Mouse (Mus musculus) kidney, adult 11 months (tissue): ENCODE data around the gene Lypd6b.

ENCODE experiments used
- DNase-seq: peaks from one replicate; pipeline ENCODE4 v3.0.0; 2022

The Lypd6b gene

DNA sequence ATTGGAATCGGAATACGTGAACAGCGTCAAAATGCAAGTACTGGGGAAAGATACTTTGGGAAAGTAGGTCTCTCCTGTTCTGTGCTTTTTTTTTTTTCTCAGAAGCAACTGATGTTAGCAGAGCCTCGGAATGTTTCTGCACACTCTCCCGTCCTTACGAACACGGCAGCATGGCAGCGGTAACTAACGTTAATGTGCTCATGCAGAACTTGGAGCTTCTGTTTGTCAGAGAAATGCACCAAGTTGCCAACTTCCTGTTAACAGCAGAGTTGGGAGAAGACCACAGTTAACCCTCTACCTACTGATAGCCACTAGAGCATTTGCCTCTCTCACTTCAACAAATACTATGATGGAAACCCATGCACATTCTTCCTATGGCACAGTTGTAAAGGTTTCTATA, 93.0 kb downstream of the Lypd6b start:
- no peak for DNase-seq

DNA sequence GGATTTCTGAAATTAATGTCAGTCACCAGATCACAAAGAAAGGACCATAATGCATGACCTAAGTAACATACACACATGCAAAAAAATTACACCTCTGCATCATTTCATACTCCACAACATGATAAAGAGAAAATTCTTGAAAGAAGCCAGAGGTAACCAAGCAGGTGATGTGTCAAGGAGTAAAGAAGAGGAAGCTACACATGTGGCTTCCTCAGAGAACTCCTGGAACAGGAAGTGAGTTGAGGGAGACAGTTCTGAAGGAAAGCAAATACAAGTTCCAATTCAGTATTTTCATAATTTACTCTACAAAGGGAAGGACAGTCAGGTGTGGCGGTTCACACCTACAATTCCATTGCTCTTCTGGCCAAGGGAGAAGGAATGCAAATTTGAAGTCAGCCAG, 93.5 kb downstream of the Lypd6b start:
- DNase-seq, result no peak

- no peak for DNase-seq
These were observed 95.0 kb downstream of the Lypd6b start for GRCm38 (mm10) chr2:49882461-49882860.

- no peak for DNase-seq
These were observed 96.5 kb downstream of the Lypd6b start for GRCm38 (mm10) chr2:49883990-49884389.

- no peak for DNase-seq
These were observed 98.7 kb downstream of the Lypd6b start for GRCm38 (mm10) chr2:49886209-49886608.

DNA sequence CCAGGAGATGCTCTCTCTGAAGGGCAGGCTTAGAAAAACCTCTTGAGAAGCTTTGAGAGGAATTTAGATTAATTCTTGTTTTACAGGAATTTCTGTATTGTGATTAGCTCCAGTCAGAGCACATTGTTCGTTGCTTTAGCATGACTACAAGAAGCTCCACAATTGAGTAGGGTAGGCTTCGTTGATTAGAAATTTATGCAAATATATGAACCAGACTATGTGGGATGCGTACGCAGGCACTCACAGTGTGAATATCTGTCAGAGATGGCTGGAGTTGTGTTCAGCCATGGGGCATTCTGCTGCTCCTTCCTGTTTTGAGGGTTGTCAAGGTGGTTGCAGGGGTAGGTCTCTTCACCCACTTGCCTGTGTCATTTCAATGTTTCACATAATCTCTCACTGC, 100.9 kb downstream of the Lypd6b start:
- DNase-seq, result no peak

GRCm38 (mm10) chr2:49890727-49891126, 103.2 kb downstream of the Lypd6b start:
- DNase-seq, result no peak

GRCm38 (mm10) chr2:49909838-49910407, 122.4 kb downstream of the Lypd6b start:
- no peak for DNase-seq

DNA sequence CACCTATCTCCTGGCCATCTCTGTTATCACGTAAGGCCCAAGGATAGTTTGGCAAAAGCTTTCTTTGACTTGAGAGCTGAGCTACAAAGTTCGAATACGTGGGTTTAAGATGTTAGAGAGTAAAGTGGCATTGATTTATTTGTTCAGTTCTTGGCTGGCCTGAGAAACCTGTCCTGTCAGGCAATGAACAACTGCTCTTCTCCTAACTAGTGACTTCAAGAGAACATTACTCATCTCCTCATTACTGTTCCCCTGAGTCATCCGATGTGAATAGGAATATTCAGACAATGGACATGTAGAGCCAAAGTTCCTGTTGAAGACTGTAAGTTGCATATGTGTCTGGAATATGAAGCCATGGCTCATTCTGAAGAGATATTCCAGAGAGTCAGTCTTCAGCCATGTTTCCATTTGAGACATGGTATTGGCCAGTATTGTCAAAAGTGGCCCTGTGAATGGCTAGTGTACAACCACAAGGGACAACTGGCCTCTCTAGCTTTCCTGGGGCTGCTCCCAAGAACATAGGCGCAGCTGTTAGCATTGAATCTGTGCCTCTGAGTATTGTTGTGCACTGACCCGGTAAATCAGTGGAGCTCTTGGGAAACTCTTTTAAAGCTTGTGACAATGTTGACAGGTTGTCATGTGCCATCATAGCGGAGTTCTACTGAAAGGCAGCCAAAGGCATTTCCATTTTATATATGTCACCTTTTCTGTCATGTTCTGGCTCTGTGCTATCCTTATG, 124.0 kb downstream of the Lypd6b start:
- DNase-seq, result no peak

GRCm38 (mm10) chr2:49912261-49912895, 124.9 kb downstream of the Lypd6b start:
- DNase-seq, result no peak

DNA sequence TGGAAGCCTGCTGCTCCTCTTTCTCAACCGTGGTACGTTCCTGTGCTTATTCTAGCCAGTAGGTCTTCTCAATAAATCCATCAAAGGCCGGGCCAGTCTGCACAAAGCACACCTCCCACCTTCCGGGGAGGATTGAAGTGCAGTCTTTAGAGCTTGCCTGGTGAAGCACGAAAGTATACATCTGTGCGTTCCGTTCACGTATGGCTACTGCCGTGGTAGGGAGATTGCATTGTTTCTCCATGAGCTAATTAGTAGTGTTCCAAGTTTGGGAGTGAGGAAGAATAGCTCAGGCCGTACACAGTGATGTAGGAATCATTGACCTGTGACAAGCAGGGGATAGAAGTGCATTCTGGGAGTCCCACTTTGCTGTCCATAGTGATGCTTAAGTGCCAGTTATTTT, 130.0 kb downstream of the Lypd6b start:
- DNase-seq, result no peak

DNA sequence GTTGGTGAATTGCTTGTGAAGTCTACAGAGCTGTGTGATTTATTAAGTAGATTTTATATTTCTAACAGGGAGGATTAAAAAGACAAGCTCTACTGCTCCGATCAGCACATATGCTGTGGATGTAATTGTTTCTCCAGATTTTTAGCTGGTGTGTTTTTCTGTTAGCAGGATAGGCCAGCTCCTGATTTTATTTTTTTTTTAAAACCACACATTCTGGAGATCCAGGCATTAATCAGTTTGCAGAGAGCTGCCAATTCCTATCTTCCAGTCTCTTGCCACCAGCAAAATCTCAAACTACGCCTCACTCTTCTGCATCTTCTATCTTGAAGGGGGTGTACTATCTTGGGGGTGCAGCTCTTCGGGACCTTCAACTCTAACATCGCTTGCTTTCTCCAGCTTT, 130.6 kb downstream of the Lypd6b start:
- no peak for DNase-seq

DNA sequence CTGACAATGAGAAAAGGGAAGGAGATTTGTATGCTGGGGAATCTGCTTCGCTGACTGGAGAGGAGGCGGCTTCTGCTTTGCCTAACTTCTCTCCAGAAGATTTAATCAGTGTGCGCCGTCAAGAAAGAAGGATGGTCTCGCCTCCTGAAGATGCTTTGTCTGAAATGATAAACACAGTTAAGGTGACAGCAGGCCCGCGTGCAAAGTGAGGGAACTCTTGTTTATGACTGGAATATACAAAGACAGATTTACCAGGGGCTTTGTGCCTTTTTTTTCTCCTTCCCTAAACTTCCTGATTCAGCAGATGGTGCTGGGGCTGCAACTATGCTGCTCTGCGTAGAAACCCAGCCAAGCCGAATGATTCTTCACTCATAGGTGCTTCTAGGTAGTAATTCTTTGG, 131.2 kb downstream of the Lypd6b start:
- no peak for DNase-seq

- DNase-seq, result no peak
These were observed 134.5 kb downstream of the Lypd6b start for GRCm38 (mm10) chr2:49921948-49922347.

DNA sequence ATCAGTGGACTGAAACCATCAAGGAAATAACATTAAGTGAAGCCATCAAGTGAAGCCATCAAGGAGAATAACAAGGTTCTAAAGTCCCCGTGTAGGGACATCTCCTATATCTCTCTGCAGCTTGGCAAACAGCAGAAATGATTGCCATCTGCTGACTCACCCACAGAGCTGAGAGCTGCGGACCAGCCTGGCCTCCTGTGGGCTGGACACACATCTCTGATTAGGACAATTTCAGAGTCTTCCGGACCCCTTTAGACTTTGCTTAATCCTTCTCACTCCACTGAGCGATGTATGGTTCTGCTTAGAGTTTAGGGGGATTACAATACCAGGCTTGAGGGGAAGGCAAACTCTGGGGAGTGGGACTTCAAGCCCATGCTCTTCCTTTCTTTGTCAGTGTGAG, 135.3 kb downstream of the Lypd6b start:
- DNase-seq, result no peak

- no peak for DNase-seq
These were observed 138.7 kb downstream of the Lypd6b start for GRCm38 (mm10) chr2:49926186-49926585.

DNA sequence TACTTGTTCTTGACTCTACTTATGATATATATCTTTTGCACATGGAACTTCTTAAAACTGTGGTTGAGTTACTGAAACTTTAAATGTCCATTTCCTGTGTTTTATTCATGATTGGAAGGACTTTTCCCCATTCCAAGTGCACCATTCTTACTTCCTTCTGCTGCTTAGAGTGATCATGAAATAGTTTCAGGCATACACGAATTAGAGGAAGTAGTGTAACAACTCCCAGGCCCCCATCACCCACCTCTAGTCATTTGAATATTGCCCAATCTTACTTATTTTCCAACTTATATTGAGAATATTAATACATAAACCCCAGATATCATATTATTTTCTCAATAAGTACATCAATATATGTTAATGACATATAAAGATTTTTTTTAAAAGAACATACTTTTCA, 139.9 kb downstream of the Lypd6b start:
- DNase-seq, result no peak

GRCm38 (mm10) chr2:49929931-49930330, 142.4 kb downstream of the Lypd6b start:
- DNase-seq, result no peak

DNA sequence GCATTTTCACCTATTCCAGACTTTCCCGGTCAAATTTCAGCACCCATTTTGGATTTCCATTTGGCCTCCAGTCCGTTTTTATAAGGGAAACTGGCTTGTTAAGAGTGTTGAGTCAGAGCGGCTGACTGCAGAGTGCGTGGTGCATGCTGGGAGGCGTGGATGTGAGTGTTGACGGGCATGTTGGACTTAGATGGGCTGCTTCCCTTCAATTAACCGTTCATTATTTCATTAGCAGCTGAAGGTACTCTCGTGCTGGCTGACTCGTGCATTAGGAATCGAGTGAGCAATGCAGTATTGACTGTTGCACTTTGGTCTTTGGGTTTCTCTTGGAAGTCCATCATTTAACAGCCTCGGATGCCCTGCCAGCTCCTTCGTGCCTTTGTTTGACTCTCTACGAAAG, 150.1 kb downstream of the Lypd6b start:
- no peak for DNase-seq

DNA sequence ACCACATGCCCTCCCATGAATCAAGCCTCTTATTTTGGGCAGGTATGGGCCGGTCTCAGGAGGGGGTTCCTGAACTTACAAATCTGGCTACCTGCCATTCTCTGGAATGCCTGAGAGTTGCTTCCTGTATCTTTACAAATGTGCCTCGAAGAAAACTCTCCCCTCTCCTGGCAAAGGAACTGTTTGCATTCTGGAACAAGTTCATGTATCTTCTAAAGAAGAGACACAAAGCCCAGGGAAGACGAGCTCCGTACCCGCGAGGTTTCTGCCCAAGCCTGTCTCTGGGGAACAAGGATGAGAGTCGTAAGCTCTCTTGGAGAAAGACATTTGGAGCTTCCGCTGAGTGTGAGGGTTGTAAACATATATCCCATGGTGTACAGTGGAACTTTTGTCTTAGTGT, 150.8 kb downstream of the Lypd6b start:
- DNase-seq, result no peak

DNA sequence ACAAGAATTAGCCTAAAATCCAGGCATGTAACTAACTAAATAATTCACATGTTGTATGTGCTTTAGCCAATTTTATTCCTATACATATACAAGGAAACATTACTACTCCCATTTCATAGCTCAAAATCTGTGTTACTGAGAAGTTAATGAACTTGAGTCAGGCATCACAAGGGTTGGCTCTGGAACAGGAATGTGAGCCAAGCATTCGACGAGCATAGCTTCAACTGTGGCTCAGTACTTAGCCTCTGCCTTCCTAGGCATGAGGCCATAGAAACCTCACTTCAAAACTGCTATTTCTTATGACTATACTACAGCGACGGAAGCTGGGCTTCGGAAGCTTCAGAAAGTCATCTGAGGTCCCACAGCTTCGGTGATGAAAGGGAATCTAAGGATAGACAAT, 152.9 kb downstream of the Lypd6b start:
- DNase-seq, result no peak

DNA sequence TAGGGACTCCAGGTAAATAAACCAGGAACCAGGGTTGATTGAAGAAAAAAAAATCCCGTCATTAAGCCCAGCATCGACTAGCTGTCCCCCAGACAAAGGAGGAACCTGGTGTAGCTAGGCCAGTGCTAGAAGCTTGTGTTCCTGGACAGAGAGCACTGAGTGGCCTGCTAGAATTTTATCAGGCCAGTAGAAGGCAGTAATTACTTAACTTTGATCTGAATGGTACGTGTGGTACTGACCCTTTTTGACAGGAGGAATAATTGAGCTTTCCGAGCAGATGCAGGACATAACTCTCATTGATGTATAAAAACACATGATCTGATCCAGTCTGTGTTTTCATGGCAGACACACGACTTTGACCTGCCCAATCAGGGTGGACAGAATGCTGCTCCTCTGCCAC, 154.6 kb downstream of the Lypd6b start:
- no peak for DNase-seq

DNA sequence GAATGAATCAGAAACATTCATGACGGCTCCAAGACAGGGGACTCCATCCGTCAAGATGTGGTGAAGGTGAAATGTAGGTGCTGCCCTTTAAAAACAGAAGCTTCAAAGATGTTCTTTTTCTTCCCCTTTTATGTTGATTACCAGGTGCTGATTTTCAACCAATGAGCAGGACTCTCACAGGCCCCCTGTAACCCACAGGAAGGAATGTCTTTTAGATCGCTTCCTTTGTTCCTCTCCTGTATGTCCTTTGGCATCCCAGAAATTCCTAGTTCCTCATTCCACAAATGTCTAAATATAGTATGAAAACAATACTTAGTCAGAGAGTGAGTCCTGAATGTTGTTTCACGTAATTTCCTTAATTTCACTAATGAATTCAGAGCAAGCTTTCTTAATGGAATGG, 164.2 kb downstream of the Lypd6b start:
- DNase-seq, result no peak

DNA sequence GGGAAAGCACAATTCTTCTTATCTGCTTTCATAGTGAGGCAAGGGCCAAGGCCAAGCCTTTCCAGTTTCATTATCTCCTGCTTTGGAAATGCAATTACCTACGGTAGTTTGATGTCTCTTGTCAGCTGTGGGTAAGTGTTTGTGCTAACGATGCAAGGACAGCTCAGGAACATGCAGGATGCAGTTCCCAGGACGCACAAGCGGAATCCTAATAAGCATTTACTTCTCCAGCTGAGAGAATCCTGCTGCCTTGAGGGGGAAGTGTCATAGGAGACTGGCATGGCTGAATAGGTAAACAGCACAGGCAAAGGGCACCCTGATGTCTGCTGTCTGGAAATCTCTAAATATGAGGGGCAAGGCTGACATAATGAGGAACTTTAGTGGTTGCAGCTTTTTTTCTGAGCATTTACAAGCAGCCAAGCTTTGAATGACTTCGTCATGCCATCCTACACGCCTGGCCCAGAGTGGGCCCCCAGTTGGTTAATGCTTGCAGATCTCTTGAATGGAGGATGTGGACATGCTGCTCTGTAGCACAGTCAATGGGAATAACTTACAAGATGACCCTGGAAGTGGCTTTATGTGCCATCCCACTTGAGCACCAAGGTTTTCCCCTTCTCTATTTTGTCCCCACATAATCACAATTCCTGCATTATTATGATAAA, 165.3 kb downstream of the Lypd6b start:
- DNase-seq, result no peak
